Mouse (Mus musculus) midbrain, embryonic 11.5 days (tissue): ENCODE measurements at regions not wholly inside any gene's neighbourhood (a gene's known extent, or its start where the extent isn't known, plus 50 kb on each side); places are given as distances from the start of the nearest gene placed in this dataset.

Experiments
- ATAC-seq: fragments of 200-750 bp; cut with Nextera tagmentation; 2 replicates; pipeline ENCODE4 v1.8.0; 2017; ENCODE audit warnings: moderate TSS enrichment, moderate library complexity; ENCODE audit not compliant: low FRiP score
- DNase-seq: peaks from one replicate; pipeline ENCODE4 v3.0.0; 2015; ENCODE audit warnings: low spot score; ENCODE audit errors: missing footprints
- H3K27ac ChIP-seq: fragments of 300-500 bp; sonication (generic); 2 replicates; pipeline ENCODE4 v1.5.1; 2014; ENCODE audit warnings: low read depth, low read length
- H3K27me3 ChIP-seq: fragments of 300-500 bp; sonication (generic); 2 replicates; pipeline ENCODE4 v1.6.1; 2014; ENCODE audit warnings: mild to moderate bottlenecking, low read length, moderate library complexity, mixed read lengths; ENCODE audit not compliant: control insufficient read depth, insufficient read depth
- H3K36me3 ChIP-seq: fragments of 300-500 bp; sonication (generic); 2 replicates; pipeline ENCODE4 v1.6.1; 2014; ENCODE audit warnings: mild to moderate bottlenecking, low read length, moderate library complexity, mixed read lengths; ENCODE audit not compliant: control insufficient read depth, insufficient read depth
- H3K4me1 ChIP-seq: fragments of 300-500 bp; sonication (generic); 2 replicates; pipeline ENCODE4 v1.6.1; 2014; ENCODE audit warnings: low read length; ENCODE audit not compliant: control insufficient read depth, insufficient read depth
- H3K4me2 ChIP-seq: fragments of 300-500 bp; sonication (generic); 2 replicates; pipeline ENCODE4 v1.6.1; 2014; ENCODE audit warnings: mild to moderate bottlenecking, moderate library complexity
- H3K4me3 ChIP-seq: fragments of 300-500 bp; sonication (generic); 2 replicates; pipeline ENCODE4 v1.5.1; 2014; ENCODE audit warnings: low read depth, low read length
- H3K9ac ChIP-seq: fragments of 300-500 bp; sonication (generic); 2 replicates; pipeline ENCODE4 v1.6.1; 2014; ENCODE audit warnings: low read length
- H3K9me3 ChIP-seq: fragments of 300-500 bp; sonication (generic); 2 replicates; pipeline ENCODE4 v1.6.1; 2016; ENCODE audit warnings: low read length; ENCODE audit not compliant: control insufficient read depth
- WGBS: fragments of 180-500 bp; shearing (Covaris S2); extraction: QIAGEN DNeasy Blood & Tissue Kit; methylation state at CpG from one replicate; pipeline ENCODE4 v1.1.7; 2014; 5-methylcytosine and 5-hydroxymethylcytosine counted together

DNA sequence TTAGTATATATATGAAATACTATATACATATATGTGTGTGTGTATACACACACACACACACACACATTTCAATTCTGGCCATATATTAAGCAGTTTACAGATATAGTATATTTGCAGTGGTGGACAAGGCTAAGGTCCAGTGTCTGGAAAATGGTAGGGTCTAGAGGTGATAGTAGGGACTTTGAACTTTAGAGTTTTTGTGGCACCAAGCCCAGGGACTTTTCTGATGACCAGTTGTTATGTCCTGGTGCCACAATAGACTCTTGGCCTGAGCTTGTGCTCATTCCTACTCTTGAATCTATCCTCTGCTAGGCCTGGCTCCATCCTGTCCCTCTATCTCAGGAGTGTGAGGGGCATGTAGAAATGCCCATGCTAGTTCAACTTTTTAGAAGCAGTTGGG, 454.0 kb downstream of the Pik3r1 start:
- no peak overlapping the region for H3K9ac ChIP-seq
- H3K27me3 ChIP-seq: no peaks in the 10 kb centered on the region
- no peak for DNase-seq
- H3K4me1 ChIP-seq: no peaks in the 10 kb centered on the region
- no peaks in the 10 kb centered on the region for H3K36me3 ChIP-seq
- H3K27ac ChIP-seq: no peak overlapping the region
- ATAC-seq: no peak
- H3K4me2 ChIP-seq: no peak overlapping the region
- no peaks in the 10 kb centered on the region for H3K9me3 ChIP-seq
- H3K4me3 ChIP-seq: no peak overlapping the region

DNA sequence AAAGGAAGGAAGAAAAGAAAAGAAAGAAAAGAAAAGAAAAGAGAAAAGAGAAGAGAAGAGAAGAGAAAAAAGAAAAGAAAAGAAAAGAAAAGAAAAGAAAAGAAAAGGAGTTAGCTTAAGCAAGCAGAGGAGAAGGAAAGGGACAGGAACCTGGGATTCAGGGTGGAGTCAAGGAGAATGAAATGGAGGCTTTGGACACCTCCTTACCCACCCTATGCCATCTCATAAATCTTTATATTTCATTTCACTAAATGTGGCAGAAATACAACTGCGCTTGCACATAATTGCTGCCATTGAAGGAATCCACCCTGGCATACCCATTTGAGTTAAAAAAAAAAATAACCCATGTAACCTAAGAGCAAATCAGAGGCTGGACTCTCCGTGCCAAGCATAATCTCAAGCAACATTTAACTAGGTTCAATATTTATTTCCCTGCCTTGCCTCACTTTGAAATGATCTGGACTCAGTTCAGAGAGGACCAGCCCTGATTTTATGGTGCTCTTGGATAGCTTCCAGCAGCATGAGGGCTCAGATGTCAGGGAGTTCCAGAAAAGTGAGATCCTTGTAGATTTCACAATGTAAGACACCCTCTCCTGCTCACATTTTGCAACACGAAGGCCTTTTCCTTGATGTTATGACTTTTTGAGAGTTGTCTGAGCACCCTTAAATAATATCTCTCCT, 456.2 kb downstream of the Pik3r1 start:
- H3K4me3 ChIP-seq: no peak overlapping the region
- H3K9ac ChIP-seq: no peak overlapping the region
- WGBS: 90% methylated on average over 3 of the region's 3 CpGs
- H3K27ac ChIP-seq: no peak overlapping the region
- no peaks in the 10 kb centered on the region for H3K36me3 ChIP-seq
- H3K9me3 ChIP-seq: no peaks in the 10 kb centered on the region
- ATAC-seq (no peak), DNase-seq (no peak)
- H3K27me3 ChIP-seq: no peaks in the 10 kb centered on the region
- no peak overlapping the region for H3K4me2 ChIP-seq
- no peaks in the 10 kb centered on the region for H3K4me1 ChIP-seq

- H3K9me3 ChIP-seq: no peaks in the 10 kb centered on the region
- H3K27me3 ChIP-seq: no peaks in the 10 kb centered on the region
- no peaks in the 10 kb centered on the region; the same call in 1 of the 2 replicates for H3K4me1 ChIP-seq
- no peaks in the 10 kb centered on the region for H3K36me3 ChIP-seq
- H3K27ac ChIP-seq: no peak overlapping the region
- no peak overlapping the region for H3K4me2 ChIP-seq
- H3K9ac ChIP-seq: no peak overlapping the region
- no peak for DNase-seq
- no peak overlapping the region for H3K4me3 ChIP-seq
- WGBS: 92% methylated on average over 5 of the region's 5 CpGs
- no peak for ATAC-seq
Observed at GRCm38 (mm10) chr13:101308724-101309123, 459.3 kb downstream of the Pik3r1 start.

DNA sequence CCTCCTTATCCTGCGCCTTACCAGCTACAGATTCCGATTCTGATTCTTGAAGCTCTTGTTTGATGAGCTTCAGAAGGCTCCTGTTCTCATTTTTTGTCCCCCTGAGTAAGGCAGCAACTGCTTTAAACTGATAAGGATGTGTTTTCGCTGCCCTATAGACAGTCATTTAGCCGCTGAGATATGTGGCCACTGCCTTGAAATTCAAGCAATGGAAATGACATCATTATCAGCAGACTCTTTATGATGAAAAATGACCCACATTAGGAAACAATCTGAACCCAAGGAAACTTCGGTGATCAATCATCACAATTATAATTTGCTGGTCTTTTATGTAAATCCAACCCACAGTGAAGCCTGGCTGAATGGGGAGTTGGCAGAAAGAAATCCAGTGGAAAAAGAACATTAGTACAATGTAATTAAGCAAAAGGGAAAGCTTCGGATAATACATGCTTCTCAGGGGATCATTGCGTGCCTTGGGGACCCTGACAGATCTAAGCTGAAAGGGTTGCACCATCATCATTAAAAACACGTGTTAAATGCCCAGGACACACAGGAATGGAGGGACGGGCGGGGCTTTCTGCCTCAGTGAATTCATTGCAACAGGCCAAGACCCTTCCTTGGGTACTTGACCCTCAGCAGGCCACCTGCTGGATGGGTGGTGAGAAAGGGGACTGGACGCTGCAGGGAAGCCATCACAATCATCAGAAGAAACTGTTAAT, 462.2 kb downstream of the Pik3r1 start:
- Histone ChIP-seq H3K36me3 (no peaks in the 10 kb centered on the region), H3K9me3 (no peaks in the 10 kb centered on the region), H3K4me3 (no peak overlapping the region), H3K9ac (no peak overlapping the region), H3K27ac (no peak overlapping the region), H3K4me2 (no peak overlapping the region), H3K27me3 (no peaks in the 10 kb centered on the region), H3K4me1 (no peaks in the 10 kb centered on the region; the same call in 1 of the 2 replicates)
- ATAC-seq: no peak
- whole genome bisulfite sequencing: 78% methylated on average over 11 of the region's 11 CpGs
- DNase-seq: no peak

GRCm38 (mm10) chr13:101305063-101305462, 463.0 kb downstream of the Pik3r1 start:
- no peaks in the 10 kb centered on the region for H3K9me3 ChIP-seq
- H3K36me3 ChIP-seq: no peaks in the 10 kb centered on the region
- H3K4me3 ChIP-seq: no peak overlapping the region
- no peak overlapping the region for H3K9ac ChIP-seq
- no peak overlapping the region for H3K4me2 ChIP-seq
- no peak for DNase-seq
- H3K27ac ChIP-seq: no peak overlapping the region
- H3K4me1 ChIP-seq: no peaks in the 10 kb centered on the region; the same call in 1 of the 2 replicates
- 78% methylated on average over 6 of the region's 6 CpGs for WGBS
- no peaks in the 10 kb centered on the region for H3K27me3 ChIP-seq
- ATAC-seq: no peak

- WGBS: 91% methylated on average over 2 of the region's 2 CpGs
- ATAC-seq: no peak
Observed at GRCm38 (mm10) chr13:101301361-101301760, 466.7 kb downstream of the Pik3r1 start.

GRCm38 (mm10) chr13:101289407-101289806, 456.2 kb upstream of the Slc30a5 start:
- DNase-seq: peak; percentile 75
- H3K27ac ChIP-seq: no peak overlapping the region
- H3K9me3 ChIP-seq: no peaks in the 10 kb centered on the region
- H3K36me3 ChIP-seq: no peaks in the 10 kb centered on the region
- H3K9ac ChIP-seq: no peak overlapping the region
- no peaks in the 10 kb centered on the region for H3K27me3 ChIP-seq
- 91% methylated on average over 4 of the region's 4 CpGs for WGBS
- peaks cover 2% of the 10 kb centered on the region; the same call in 1 of the 2 replicates for H3K4me1 ChIP-seq
- H3K4me3 ChIP-seq: no peak overlapping the region
- H3K4me2 ChIP-seq: no peak overlapping the region
- no peak for ATAC-seq

More at GRCm38 (mm10) chr13:101301361-101301760, 466.7 kb downstream of the Pik3r1 start:
- no peak overlapping the region for H3K27ac ChIP-seq
- H3K9me3 ChIP-seq: no peaks in the 10 kb centered on the region
- H3K4me1 ChIP-seq: no peaks in the 10 kb centered on the region; the same call in 1 of the 2 replicates
- H3K9ac ChIP-seq: no peak overlapping the region
- H3K4me2 ChIP-seq: no peak overlapping the region
- no peak overlapping the region for H3K4me3 ChIP-seq
- DNase-seq: no peak
- H3K36me3 ChIP-seq: no peaks in the 10 kb centered on the region
- H3K27me3 ChIP-seq: no peaks in the 10 kb centered on the region

DNA sequence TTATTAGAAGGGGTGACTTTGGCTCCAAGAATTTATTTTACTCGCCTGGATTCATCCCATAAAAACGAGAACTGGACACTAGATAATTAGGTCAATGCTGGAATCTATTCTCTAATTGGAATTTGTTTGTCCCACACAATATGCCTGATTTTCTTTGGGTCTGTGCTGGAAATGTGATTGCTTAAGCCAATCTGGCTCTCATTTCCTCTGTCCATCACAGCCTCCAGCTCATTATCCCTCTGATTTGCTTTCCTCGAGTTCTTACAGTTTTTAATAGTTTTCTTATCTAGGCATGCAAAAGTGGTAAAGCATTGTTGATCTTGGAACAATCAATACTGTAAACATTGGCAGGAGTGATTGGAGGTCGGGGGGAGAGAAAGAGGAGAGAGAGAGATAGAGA, 453.9 kb upstream of the Slc30a5 start:
- H3K27ac ChIP-seq: no peak overlapping the region
- DNase-seq (peak; percentile 49), ATAC-seq (no peak)
- no peak overlapping the region for H3K9ac ChIP-seq
- H3K9me3 ChIP-seq: no peaks in the 10 kb centered on the region
- WGBS: 72% methylated on average over 4 of the region's 4 CpGs
- H3K36me3 ChIP-seq: no peaks in the 10 kb centered on the region
- H3K4me2 ChIP-seq: no peak overlapping the region
- no peak overlapping the region for H3K4me3 ChIP-seq
- H3K27me3 ChIP-seq: no peaks in the 10 kb centered on the region
- peaks cover 2% of the 10 kb centered on the region; the same call in 1 of the 2 replicates for H3K4me1 ChIP-seq
